Mouse (Mus musculus) CH12.LX (cell line): ENCODE data around the gene Nat8f4. TPM values are rescaled to one million over a fixed set of nuclear protein-coding genes. Genes with fewer than 3 reads are reported as not detected.
"Not testable (repeated sequence)": the region's sequence is repeated elsewhere in the genome, so short reads cannot be mapped to it uniquely, and the experiment has no call there.

Source experiments
- DNase-seq: peaks from one replicate; pipeline ENCODE4 v3.0.0-alpha.2; 2013; ENCODE audit errors: extremely low read depth
- H3K27ac ChIP-seq: 2 replicates; pipeline ENCODE4 v1.5.1; 2012; ENCODE audit warnings: low read depth, mild to moderate bottlenecking, control low read depth, moderate library complexity; ENCODE audit not compliant: insufficient read depth
- H3K27me3 ChIP-seq: replicated peaks from 2 replicates; pipeline ENCODE3; 2012; ENCODE audit warnings: inconsistent platforms
- H3K36me3 ChIP-seq, 2 experiments: replicated peaks in 1 of 2; 2 replicates each; pipeline versions ENCODE3 to v1.6.1; 2012; ENCODE audit warnings: inconsistent platforms in 1 of 2, low read length in 1 of 2, mild to moderate bottlenecking in 1 of 2, mixed read lengths in 1 of 2, moderate library complexity in 1 of 2; ENCODE audit not compliant: control insufficient read depth in 1 of 2, insufficient read depth in 1 of 2
- H3K4me1 ChIP-seq, 2 experiments: 2 replicates each; pipeline ENCODE4 v1.6.1; 2012; ENCODE audit warnings: inconsistent platforms in 1 of 2, moderate library complexity in 1 of 2; ENCODE audit not compliant: insufficient read depth in 2 of 2, control insufficient read depth in 1 of 2
- H3K4me2 ChIP-seq: 2 replicates; pipeline ENCODE4 v1.6.1; 2012; ENCODE audit warnings: low read depth, mild to moderate bottlenecking, control low read depth; ENCODE audit not compliant: poor library complexity, insufficient read depth, severe bottlenecking
- H3K4me3 ChIP-seq, 3 experiments: fragments of 150-350 bp in 1 of 3; sonication (generic) in 1 of 3; replicated peaks in 1 of 3; 2 replicates each; pipeline versions ENCODE3 to v1.5.1; 2011 to 2012; ENCODE audit warnings: low read depth in 2 of 3, low read length in 2 of 3, mild to moderate bottlenecking in 2 of 3, moderate library complexity in 2 of 3, control low read depth in 1 of 3, improper control_type of control experiment in 1 of 3, inconsistent platforms in 1 of 3, mixed read lengths in 1 of 3; ENCODE audit not compliant: poor library complexity in 1 of 3
- H3K79me2 ChIP-seq: replicated peaks from 2 replicates; pipeline ENCODE4 v1.6.1; 2012; ENCODE audit warnings: mild to moderate bottlenecking, moderate library complexity; ENCODE audit not compliant: control insufficient read depth, poor library complexity, insufficient read depth, severe bottlenecking; ENCODE audit errors: extremely low read depth
- H3K9ac ChIP-seq: 2 replicates; pipeline ENCODE4 v1.6.1; 2012; ENCODE audit warnings: low read depth, mild to moderate bottlenecking, control low read depth, moderate library complexity; ENCODE audit not compliant: insufficient read depth
- H3K9me3 ChIP-seq: replicated peaks from 2 replicates; pipeline ENCODE3; 2012; ENCODE audit warnings: low read length, inconsistent platforms, mixed read lengths
- BHLHE40 ChIP-seq: IDR thresholded peaks from 2 replicates; pipeline ENCODE4 v1.6.1; 2011; ENCODE audit warnings: mild to moderate bottlenecking, low read depth, low read length, improper control_type of control experiment
- CTCF ChIP-seq, 2 experiments: IDR thresholded peaks in 1 of 2; conservative IDR thresholded peaks in 1 of 2; 2 replicates each; pipeline ENCODE4 v1.5.1; 2011 to 2012; ENCODE audit warnings: low read depth in 2 of 2, low read length in 2 of 2, improper control_type of control experiment in 1 of 2, inconsistent platforms in 1 of 2, mild to moderate bottlenecking in 1 of 2, moderate library complexity in 1 of 2
- ELF1 ChIP-seq: IDR thresholded peaks from 2 replicates; pipeline ENCODE4 v1.6.1; 2014; ENCODE audit warnings: low read depth, mild to moderate bottlenecking, inconsistent platforms, low read length, improper control_type of control experiment
- HCFC1 ChIP-seq: IDR thresholded peaks from 2 replicates; pipeline ENCODE4 v1.6.1; 2012; ENCODE audit warnings: low read depth, mild to moderate bottlenecking, inconsistent platforms, low read length, improper control_type of control experiment
- JUN ChIP-seq: IDR thresholded peaks from 2 replicates; pipeline ENCODE4 v1.6.1; 2011; ENCODE audit warnings: low read depth, mild to moderate bottlenecking, low read length, improper control_type of control experiment, moderate library complexity; ENCODE audit not compliant: insufficient read depth
- KAT2A ChIP-seq: IDR thresholded peaks from 2 replicates; pipeline ENCODE4 v1.6.1; 2012; ENCODE audit warnings: low read length, improper control_type of control experiment, inconsistent platforms; ENCODE audit not compliant: insufficient replicate concordance
- MAX ChIP-seq: IDR thresholded peaks from 2 replicates; pipeline ENCODE4 v1.6.1; 2011; ENCODE audit warnings: low read length, improper control_type of control experiment
- MXI1 ChIP-seq: IDR thresholded peaks from 2 replicates; pipeline ENCODE4 v1.6.1; 2011; ENCODE audit warnings: mild to moderate bottlenecking, low read depth, low read length, improper control_type of control experiment
- MYC ChIP-seq: IDR thresholded peaks from 2 replicates; pipeline ENCODE4 v1.6.1; 2011; ENCODE audit warnings: low read depth, mild to moderate bottlenecking, improper control_type of control experiment, low read length
- NELFE ChIP-seq: IDR thresholded peaks from 2 replicates; pipeline ENCODE4 v1.6.1; 2011; ENCODE audit warnings: low read depth, low read length, improper control_type of control experiment
- NRF1 ChIP-seq: IDR thresholded peaks from 2 replicates; pipeline ENCODE4 v1.6.1; 2014; ENCODE audit warnings: low read depth, mild to moderate bottlenecking, inconsistent platforms, low read length, improper control_type of control experiment, moderate library complexity
- POLR2A ChIP-seq: IDR thresholded peaks from 2 replicates; pipeline ENCODE4 v1.6.1; 2011; ENCODE audit warnings: low read depth, mild to moderate bottlenecking, improper control_type of control experiment, low read length
- POLR2AphosphoS2 ChIP-seq: IDR thresholded peaks from 2 replicates; pipeline ENCODE4 v1.6.1; 2011; ENCODE audit warnings: low read depth, low read length, improper control_type of control experiment
- SIN3A ChIP-seq: IDR thresholded peaks from 2 replicates; pipeline ENCODE4 v1.6.1; 2012; ENCODE audit warnings: low read length, improper control_type of control experiment, inconsistent platforms
- TBP ChIP-seq: conservative IDR thresholded peaks from 2 replicates; pipeline ENCODE4 v1.6.1; 2011; ENCODE audit warnings: low read depth, low read length, improper control_type of control experiment
- TCF12 ChIP-seq: IDR thresholded peaks from 2 replicates; pipeline ENCODE4 v1.6.1; 2014; ENCODE audit warnings: low read depth, mild to moderate bottlenecking, inconsistent platforms, low read length, improper control_type of control experiment
- UBTF ChIP-seq: IDR thresholded peaks from 2 replicates; pipeline ENCODE4 v1.6.1; 2012; ENCODE audit warnings: low read depth, mild to moderate bottlenecking, inconsistent platforms, low read length, improper control_type of control experiment, moderate library complexity
- ZMIZ1 ChIP-seq: IDR thresholded peaks from 2 replicates; pipeline ENCODE4 v1.6.1; 2012; ENCODE audit warnings: low read depth, mild to moderate bottlenecking, inconsistent platforms, low read length, improper control_type of control experiment
- ZNF384 ChIP-seq: IDR thresholded peaks from 2 replicates; pipeline ENCODE4 v1.6.1; 2012; ENCODE audit warnings: low read depth, low read length, improper control_type of control experiment, inconsistent platforms
- dilution Hi-C: fragments of 300-500 bp; cut with MboI; formaldehyde crosslinking; loops from 2 replicates; pipeline ENCODE4 v1.14.3; 2020; ENCODE audit warnings: low sequenced_read_pairs; ENCODE audit not compliant: extremely low pct_unique_long_range_greater_than_20kb, extremely low pct_ligation_motif_present
- in situ Hi-C: fragments of 300-500 bp; cut with MboI; formaldehyde crosslinking; loops from 3 replicates; pipeline ENCODE4 v1.14.3; 2019; ENCODE audit warnings: low sequenced_read_pairs, low pct_ligation_motif_present, low pct_unique_long_range_greater_than_20kb, mixed read lengths
- polyA plus RNA-seq: library from polyadenylated mRNA; unstranded; fragments of >175 nt; gene quantifications from 2 replicates; pipeline ENCODE4 v1.2.1, GENCODE M21; 2012; ENCODE audit warnings: low read depth; ENCODE audit not compliant: insufficient read length
- total RNA-seq, 2 experiments: library from RNA; depleted of rRNA; stranded (reverse); fragments of 300-350 nt in 1 of 2; fragments of >200 nt in 1 of 2; gene quantifications; 2 replicates each; pipeline ENCODE4 v1.2.3; 2012 to 2014

The Nat8f4 gene
- total and polyA plus RNA-seq, 3 experiments: 1.8 to 2.4 (median 2.3) TPM

DNA sequence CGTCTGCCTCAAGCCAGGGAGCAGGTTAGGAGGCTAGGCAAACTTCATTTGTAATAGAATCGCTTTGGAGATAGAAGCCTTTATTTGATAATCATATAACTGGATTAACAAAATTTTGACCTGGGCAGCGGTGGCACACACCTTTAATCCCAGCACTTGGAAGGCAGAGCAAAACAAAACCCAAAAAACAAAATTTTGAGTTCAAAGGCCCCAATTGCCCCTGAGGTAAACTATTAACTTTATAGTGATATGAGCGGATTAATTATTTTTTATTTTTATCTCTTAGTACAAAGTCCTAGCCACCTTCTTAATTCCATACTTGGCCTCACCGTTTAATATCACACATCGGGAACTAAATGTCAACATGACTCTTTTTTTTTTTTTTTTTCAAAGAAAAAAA, 11.9 kb upstream of the Nat8f4 start:
- dilution Hi-C loops: no loop called here

DNA sequence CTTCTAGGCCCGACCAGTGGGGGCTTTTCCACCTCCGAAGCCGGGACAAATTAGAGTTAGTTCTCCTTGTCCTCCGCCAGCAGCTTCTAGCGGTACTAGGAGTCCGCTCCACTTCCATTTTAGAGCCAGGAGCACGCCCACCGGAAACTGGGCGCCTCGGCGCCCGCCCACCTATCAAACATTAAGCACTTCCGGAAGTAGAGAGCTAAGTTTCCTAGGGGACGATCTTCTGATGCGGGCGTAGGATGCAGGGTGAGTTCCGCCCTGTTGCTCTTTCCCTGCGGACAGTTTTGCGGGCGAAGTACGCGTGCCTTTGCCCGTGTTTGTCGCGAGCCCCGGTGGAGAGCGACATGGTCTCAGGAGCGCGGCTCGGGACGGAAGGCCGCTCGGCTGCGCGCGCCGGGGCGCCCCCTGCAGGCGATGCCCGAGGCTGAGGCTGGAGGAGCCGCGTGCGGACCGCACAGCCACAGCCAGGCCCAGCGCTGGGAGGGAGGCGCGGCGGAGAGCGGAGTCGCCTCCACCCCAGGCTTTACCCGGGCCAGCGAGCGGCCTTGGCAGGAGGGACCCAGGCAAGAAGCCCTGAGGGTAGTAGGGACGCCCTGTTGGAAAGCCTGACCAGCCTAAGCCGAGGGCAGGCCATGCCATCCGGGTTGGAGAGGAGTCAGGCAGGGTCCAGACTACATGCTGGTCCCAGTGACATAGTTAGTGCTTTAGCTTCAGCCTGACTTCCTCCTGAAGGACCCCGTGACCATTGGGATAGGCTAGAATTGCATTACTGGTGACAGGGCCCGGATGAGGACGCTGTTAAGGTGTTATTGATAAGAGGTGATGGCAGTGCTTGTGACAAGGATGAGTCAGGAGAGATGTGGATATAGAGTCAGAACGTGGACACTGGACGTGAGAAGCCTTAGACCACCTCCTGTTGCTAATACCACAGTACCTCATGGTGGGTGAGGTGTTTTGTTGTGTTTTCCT, 11.1 kb upstream of the Nat8f4 start, which contains the start of gene Nat8f1:
Gene Nat8f1 (minus strand): TSS at position 149 of the 975 bp plus-strand sequence.
- dilution Hi-C loops, H3K27me3 ChIP-seq, H3K9me3 ChIP-seq, H3K79me2 ChIP-seq, H3K4me1 ChIP-seq: not testable (repeated sequence)
- in situ Hi-C loops: loop anchor here (25.0 kb wide), 2 partner anchors 329 to 454 kb away; partner anchors contain the start of genes Alms1, Cct7 and Pradc1
- Histone ChIP-seq H3K4me3 (peak within 1 kb of the TSS; percentile 69 to 95 (median 78)), H3K4me2 (peak within 1 kb of the TSS; percentile 73), H3K36me3 (peaks cover 0 to 21% of the 10 kb centered on the region in 2 experiments), H3K9ac (peak within 1 kb of the TSS; percentile 94), H3K27ac (peak within 1 kb of the TSS; percentile 72)
- DNase-seq: peak; percentile 85
- TF ChIP-seq MYC (peak; percentile 59; the same call in 1 of the 2 replicates), ELF1 (peak; percentile 86), UBTF (peak; percentile 85), POLR2AphosphoS2 (0 out of 2 replicates have a peak, but pooled peaks have one; percentile 43), NELFE (peak; percentile 51; the same call in 1 of the 2 replicates), ZMIZ1 (peak; percentile 37; the same call in 1 of the 2 replicates), TBP (peak; percentile 84), BHLHE40 (peak; percentile 55), MAX (peak; percentile 53; the same call in 1 of the 2 replicates), HCFC1 (peak; percentile 65), NRF1 (0 out of 2 replicates have a peak, but pooled peaks have one; percentile 12), POLR2A (peak; percentile 77), SIN3A (peak; percentile 74), KAT2A (0 out of 2 replicates have a peak, but pooled peaks have one; percentile 13), CTCF (conservative IDR thresholded peaks at IDR 0.05 in 1 of 2, IDR thresholded peaks at IDR 0.05 in 1 of 2; ENCODE audit: low read depth in 2 of 2, low read length in 2 of 2) (peak in 1 of 2 experiments; percentile 56; a peak in 2 of 4 replicates), MXI1 (peak; percentile 67), TCF12 (peak; percentile 55; the same call in 1 of the 2 replicates)

More for the DNA sequence above, 11.9 kb upstream of the Nat8f4 start:
- H3K4me2 ChIP-seq: peak overlapping the region; percentile 29
- peak overlapping the region; percentile 94 for H3K9ac ChIP-seq
- peaks cover 2 to 25% of the 10 kb centered on the region in 2 experiments for H3K36me3 ChIP-seq
- H3K27me3 ChIP-seq: no peaks in the 10 kb centered on the region
- H3K9me3 ChIP-seq: no peaks in the 10 kb centered on the region
- no peak for DNase-seq
- H3K4me3 ChIP-seq: peak overlapping the region; percentile 64 to 69 (median 68)
- in situ Hi-C loops: loop anchor here (25.0 kb wide), 2 partner anchors 329 to 454 kb away; partner anchors contain the start of genes Alms1, Cct7 and Pradc1
- TF ChIP-seq ZNF384 (0 out of 2 replicates have a peak, but pooled peaks have one; percentile 21), JUN (no peak)
- H3K79me2 ChIP-seq: 0 out of 2 replicates have a peak, but pooled peaks cover 6% of the 10 kb centered on the region
- peaks cover 0 to 6% of the 10 kb centered on the region in 2 experiments; a peak in 1 of 4 replicates for H3K4me1 ChIP-seq
- no peak overlapping the region for H3K27ac ChIP-seq
